Mouse (Mus musculus) MEL (cell line): ENCODE results near the gene Ttc17. TPM values are rescaled to one million over a fixed set of nuclear protein-coding genes. Genes with fewer than 3 reads are reported as not detected.

Experiments
- DNase-seq: peaks from one replicate; pipeline ENCODE4 v3.0.0; 2011; ENCODE audit warnings: low read depth, low spot score
- H3K27ac ChIP-seq: 2 replicates; pipeline ENCODE4 v1.5.1; 2012; ENCODE audit warnings: low read depth, mild to moderate bottlenecking, control low read depth, low read length, moderate library complexity; ENCODE audit not compliant: control insufficient read depth
- H3K27me3 ChIP-seq, 2 experiments: fragments of 150-350 bp in 1 of 2; sonication (generic) in 1 of 2; 2 replicates each; pipeline ENCODE4 v1.6.1; 2012; ENCODE audit warnings: low read length in 2 of 2, mild to moderate bottlenecking in 2 of 2, improper control_type of control experiment in 1 of 2, moderate library complexity in 1 of 2; ENCODE audit not compliant: insufficient read depth in 2 of 2, control insufficient read depth in 1 of 2
- H3K36me3 ChIP-seq, 2 experiments: 2 replicates each; pipeline ENCODE4 v1.6.1; 2012 to 2014; ENCODE audit warnings: low read length in 2 of 2, improper control_type of control experiment in 1 of 2, inconsistent platforms in 1 of 2, mild to moderate bottlenecking in 1 of 2; ENCODE audit not compliant: insufficient read depth in 2 of 2, control insufficient read depth in 1 of 2
- H3K4me1 ChIP-seq, 2 experiments: fragments of 150-350 bp in 1 of 2; sonication (generic) in 1 of 2; 2 replicates each; pipeline ENCODE4 v1.6.1; 2012; ENCODE audit warnings: low read length in 2 of 2, improper control_type of control experiment in 1 of 2, mild to moderate bottlenecking in 1 of 2; ENCODE audit not compliant: insufficient read depth in 2 of 2, control insufficient read depth in 1 of 2
- H3K4me3 ChIP-seq, 2 experiments: fragments of 150-350 bp in 1 of 2; sonication (generic) in 1 of 2; 2 replicates each; pipeline ENCODE4 v1.5.1; 2012; ENCODE audit warnings: low read depth in 2 of 2, low read length in 2 of 2, mild to moderate bottlenecking in 2 of 2, moderate library complexity in 2 of 2, control low read depth in 1 of 2, improper control_type of control experiment in 1 of 2; ENCODE audit not compliant: control insufficient read depth in 1 of 2, insufficient read depth in 1 of 2
- H3K79me2 ChIP-seq: 2 replicates; pipeline ENCODE4 v1.6.1; 2012; ENCODE audit warnings: mild to moderate bottlenecking, low read length, moderate library complexity; ENCODE audit not compliant: control insufficient read depth, poor library complexity, insufficient read depth
- H3K9ac ChIP-seq: 2 replicates; pipeline ENCODE4 v1.6.1; 2012; ENCODE audit warnings: low read depth, mild to moderate bottlenecking, control low read depth, low read length, moderate library complexity; ENCODE audit not compliant: control insufficient read depth, poor library complexity, severe bottlenecking
- H3K9me3 ChIP-seq: fragments of 150-350 bp; sonication (generic); replicated peaks from 2 replicates; pipeline ENCODE4 v1.6.1; 2012; ENCODE audit warnings: mild to moderate bottlenecking, low read length, improper control_type of control experiment, moderate library complexity; ENCODE audit not compliant: insufficient read depth
- BHLHE40 ChIP-seq: IDR thresholded peaks from 2 replicates; pipeline ENCODE4 v1.6.1; 2012; ENCODE audit warnings: low read depth, mild to moderate bottlenecking, inconsistent platforms, low read length, improper control_type of control experiment, borderline replicate concordance
- CHD2 ChIP-seq: IDR thresholded peaks from 2 replicates; pipeline ENCODE4 v1.6.1; 2011; ENCODE audit warnings: low read length, improper control_type of control experiment
- CTCF ChIP-seq, 3 experiments: IDR thresholded peaks in 2 of 3; conservative IDR thresholded peaks in 1 of 3; 2 replicates each; pipeline ENCODE4 v1.5.1; 2011 to 2012; ENCODE audit warnings: low read length in 3 of 3, low read depth in 2 of 3, mild to moderate bottlenecking in 2 of 3, improper control_type of control experiment in 1 of 3, inconsistent platforms in 1 of 3, mixed read lengths in 1 of 3, moderate library complexity in 1 of 3; ENCODE audit not compliant: control insufficient read depth in 1 of 3, insufficient read depth in 1 of 3, poor library complexity in 1 of 3, severe bottlenecking in 1 of 3
- E2F4 ChIP-seq: IDR thresholded peaks from 2 replicates; pipeline ENCODE4 v1.6.1; 2011; ENCODE audit warnings: low read depth, low read length, improper control_type of control experiment, borderline replicate concordance
- MAFK ChIP-seq: IDR thresholded peaks from 2 replicates; pipeline ENCODE4 v1.6.1; 2011; ENCODE audit warnings: low read depth, mild to moderate bottlenecking, low read length, improper control_type of control experiment, borderline replicate concordance
- MAX ChIP-seq: IDR thresholded peaks from 2 replicates; pipeline ENCODE4 v1.6.1; 2011; ENCODE audit warnings: low read length, improper control_type of control experiment
- MXI1 ChIP-seq: IDR thresholded peaks from 2 replicates; pipeline ENCODE4 v1.6.1; 2011; ENCODE audit warnings: mild to moderate bottlenecking, low read depth, low read length, improper control_type of control experiment
- MYB ChIP-seq: IDR thresholded peaks from 2 replicates; pipeline ENCODE4 v1.6.1; 2011; ENCODE audit warnings: mild to moderate bottlenecking, low read depth, low read length, improper control_type of control experiment
- MYC ChIP-seq: IDR thresholded peaks from 2 replicates; pipeline ENCODE4 v1.6.1; 2011; ENCODE audit warnings: low read depth, mild to moderate bottlenecking, low read length, improper control_type of control experiment, moderate library complexity
- NRF1 ChIP-seq: IDR thresholded peaks from 2 replicates; pipeline ENCODE4 v1.6.1; 2014; ENCODE audit warnings: low read depth, mild to moderate bottlenecking, inconsistent platforms, low read length, improper control_type of control experiment, moderate library complexity; ENCODE audit not compliant: poor library complexity, insufficient read depth, severe bottlenecking
- POLR2A ChIP-seq, 2 experiments: IDR thresholded peaks; 2 replicates each; pipeline ENCODE4 v1.6.1; 2011 to 2012; ENCODE audit warnings: low read length in 2 of 2, mild to moderate bottlenecking in 2 of 2, control low read depth in 1 of 2, improper control_type of control experiment in 1 of 2, low read depth in 1 of 2, moderate library complexity in 1 of 2; ENCODE audit not compliant: control insufficient read depth in 1 of 2, insufficient read depth in 1 of 2, poor library complexity in 1 of 2
- POLR2AphosphoS2 ChIP-seq: IDR thresholded peaks from 2 replicates; pipeline ENCODE4 v1.6.1; 2011; ENCODE audit warnings: low read length, improper control_type of control experiment
- POLR2AphosphoS5 ChIP-seq: IDR thresholded peaks from 2 replicates; pipeline ENCODE4 v1.6.1; 2012; ENCODE audit warnings: low read depth, borderline replicate concordance, mild to moderate bottlenecking, inconsistent platforms, low read length, moderate library complexity, mixed read lengths
- RAD21 ChIP-seq: IDR thresholded peaks from 2 replicates; pipeline ENCODE4 v1.6.1; 2011; ENCODE audit warnings: mild to moderate bottlenecking, low read depth, low read length, improper control_type of control experiment
- RCOR1 ChIP-seq: IDR thresholded peaks from 2 replicates; pipeline ENCODE4 v1.6.1; 2012; ENCODE audit warnings: low read depth, mild to moderate bottlenecking, inconsistent platforms, low read length, improper control_type of control experiment
- SMC3 ChIP-seq: IDR thresholded peaks from 2 replicates; pipeline ENCODE4 v1.6.1; 2011; ENCODE audit warnings: low read depth, low read length, improper control_type of control experiment
- TBP ChIP-seq: IDR thresholded peaks from 2 replicates; pipeline ENCODE4 v1.8.0; 2011; ENCODE audit warnings: low read depth, low read length, improper control_type of control experiment
- TCF12 ChIP-seq: IDR thresholded peaks from 2 replicates; pipeline ENCODE4 v1.6.1; 2014; ENCODE audit warnings: low read depth, mild to moderate bottlenecking, inconsistent platforms, low read length, improper control_type of control experiment, moderate library complexity
- USF1 ChIP-seq: IDR thresholded peaks from 2 replicates; pipeline ENCODE4 v1.6.1; 2014; ENCODE audit warnings: low read depth, mild to moderate bottlenecking, inconsistent platforms, low read length, improper control_type of control experiment, moderate library complexity
- ZKSCAN1 ChIP-seq: IDR thresholded peaks from 2 replicates; pipeline ENCODE4 v1.6.1; 2012; ENCODE audit warnings: low read depth, mild to moderate bottlenecking, inconsistent platforms, low read length, improper control_type of control experiment, moderate library complexity
- ZNF384 ChIP-seq: IDR thresholded peaks from 2 replicates; pipeline ENCODE4 v1.6.1; 2012; ENCODE audit warnings: low read depth, mild to moderate bottlenecking, inconsistent platforms, low read length, improper control_type of control experiment
- polyA plus RNA-seq, 2 experiments: library from polyadenylated mRNA; stranded (reverse) in 1 of 2; unstranded in 1 of 2; fragments of >175 nt in 1 of 2; fragments of >200 nt in 1 of 2; gene quantifications; 2 replicates each; pipeline versions ENCODE4 v1.2.1 to v1.2.4; 2012; ENCODE audit warnings: low replicate concordance in 2 of 2, low read depth in 1 of 2; ENCODE audit not compliant: insufficient read length in 2 of 2, insufficient read depth in 1 of 2, missing spikeins in 1 of 2
- total RNA-seq: library from RNA; depleted of rRNA; stranded (reverse); fragments of 300-350 nt; gene quantifications from 2 replicates; pipeline ENCODE4 v1.2.3, GENCODE M21; 2012

The Ttc17 gene
- total and polyA plus RNA-seq, 3 experiments: 7.0 to 10.2 TPM; not detected in 1

- Histone ChIP-seq H3K27ac (no peak overlapping the region), H3K4me3 (no peak overlapping the region), H3K36me3 (peaks cover 0 to 6% of the 10 kb centered on the region in 2 experiments; a peak in 2 of 4 replicates), H3K9ac (no peak overlapping the region), H3K27me3 (peaks cover 0 to 5% of the 10 kb centered on the region in 2 experiments; a peak in 3 of 4 replicates), H3K4me1 (peaks cover 2 to 16% of the 10 kb centered on the region in 2 experiments; a peak in 3 of 4 replicates), H3K9me3 (no peaks in the 10 kb centered on the region), H3K79me2 (no peaks in the 10 kb centered on the region)
- DNase-seq: no peak
- TF ChIP-seq MYC (no peak), ZNF384 (peak; percentile 42; the same call in 1 of the 2 replicates), POLR2A (IDR thresholded peaks at IDR 0.05; ENCODE audit: control insufficient read depth in 1 of 2, insufficient read depth in 1 of 2, low read depth in 1 of 2, low read length in 2 of 2, poor library complexity in 1 of 2) (no peak), CHD2 (no peak), RCOR1 (no peak)
- TF ChIP-seq, all 39 proteins: peak for 1
These were observed 143.0 kb downstream of the Ttc17 start for GRCm38 (mm10) chr2:94263530-94263937.

- no peak overlapping the region for H3K4me3 ChIP-seq
- H3K4me1 ChIP-seq: peaks cover 0 to 13% of the 10 kb centered on the region in 2 experiments; a peak in 2 of 4 replicates
- no peak overlapping the region for H3K27ac ChIP-seq
- peaks cover 0 to 5% of the 10 kb centered on the region in 2 experiments; a peak in 3 of 4 replicates for H3K27me3 ChIP-seq
- peaks cover 0 to 2% of the 10 kb centered on the region in 2 experiments; a peak in 2 of 4 replicates for H3K36me3 ChIP-seq
- no peak overlapping the region for H3K9ac ChIP-seq
- no peaks in the 10 kb centered on the region for H3K79me2 ChIP-seq
- H3K9me3 ChIP-seq: no peaks in the 10 kb centered on the region
- TF ChIP-seq TBP (no peak), MAFK (no peak), SMC3 (no peak), ZKSCAN1 (no peak), MYB (no peak), BHLHE40 (no peak), E2F4 (no peak), MYC (no peak), CTCF (IDR thresholded peaks at IDR 0.05 in 2 of 3, conservative IDR thresholded peaks at IDR 0.05 in 1 of 3; ENCODE audit: control insufficient read depth in 1 of 3, insufficient read depth in 1 of 3, low read depth in 2 of 3, low read length in 3 of 3, poor library complexity in 1 of 3, severe bottlenecking in 1 of 3) (no peak), CHD2 (no peak), POLR2AphosphoS5 (no peak), POLR2AphosphoS2 (no peak), MXI1 (no peak), NRF1 (no peak), MAX (no peak), USF1 (no peak), RCOR1 (no peak), RAD21 (no peak), TCF12 (no peak)
- DNase-seq: no peak
These were observed 143.5 kb downstream of the Ttc17 start for GRCm38 (mm10) chr2:94262917-94263529.
